Mouse (Mus musculus): Measurements from ENCODE around the gene Pard6a. TPM values are rescaled to one million over a fixed set of nuclear protein-coding genes. Genes with fewer than 3 reads are reported as not detected.

Pard6a gene
- total RNA-seq, 2 experiments from 2014 or later: 7.8 to 9.1 TPM

GRCm38 (mm10) chr8:105732186-105732585, 31.2 kb downstream of the Pard6a start:
- no peak for DNase-seq
- intact Hi-C loops (cut with DNase I): no loop called here

- intact Hi-C loops (cut with DNase I): no loop called here
- no peak for DNase-seq
Measured at GRCm38 (mm10) chr8:105739216-105739615, 38.3 kb downstream of the Pard6a start.

DNA sequence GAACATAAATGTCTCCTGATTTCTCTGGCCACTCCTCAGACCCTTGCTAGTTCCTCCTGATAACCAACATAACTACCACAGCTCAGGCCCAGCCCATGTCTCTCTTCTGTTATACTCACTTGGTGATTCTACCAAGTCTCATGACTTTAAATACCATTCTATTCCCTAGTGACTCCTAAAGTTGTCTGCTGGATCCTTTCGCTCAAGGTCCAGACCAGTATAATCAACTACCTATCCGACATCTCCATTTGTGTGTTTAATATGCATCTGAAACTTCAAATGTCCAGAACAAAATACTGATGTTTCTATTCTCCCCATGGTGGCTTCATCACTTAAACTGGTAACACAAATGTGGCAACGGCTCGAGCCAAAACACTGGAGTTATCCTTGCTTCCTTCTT, 42.4 kb downstream of the Pard6a start:
- intact Hi-C loops (cut with DNase I): no loop called here

DNA sequence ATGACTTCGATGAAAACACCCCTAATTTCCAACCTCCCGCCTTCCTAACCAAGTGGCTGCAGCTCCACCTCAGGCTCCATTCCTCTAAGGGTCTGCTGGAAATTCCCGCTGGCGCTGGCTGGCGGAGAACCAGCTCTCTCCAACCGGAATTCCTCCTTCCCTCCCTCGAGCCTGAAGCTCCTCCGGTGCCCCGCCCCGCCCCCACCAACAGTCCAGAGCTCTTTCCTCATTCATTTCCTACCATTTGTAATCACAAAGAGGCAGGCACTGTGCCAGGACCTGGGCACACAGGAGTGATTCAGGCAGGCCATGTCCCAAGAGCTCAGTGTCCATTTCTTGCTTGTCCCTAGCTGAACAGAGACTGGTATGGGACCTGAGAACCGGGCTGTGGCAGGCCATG, 49.7 kb downstream of the Pard6a start:
- intact Hi-C loops (cut with DNase I): no loop called here
- peak; percentile 59 to 77 for DNase-seq

More for the DNA sequence above, 42.4 kb downstream of the Pard6a start:
- no peak for DNase-seq

Other genes with a start within 250 kb of the Pard6a start
- 10 to 100 TPM; 47.7 to 50.1 TPM for gene Tppp3, start 229.6 kb upstream of the Pard6a start, total RNA-seq (2021)
- 10 to 100 TPM; 14.9 to 16.3 TPM for gene Zdhhc1, start 204.2 kb upstream of the Pard6a start, total RNA-seq (2021)
- 1 to 10 TPM in 1 of 2 experiments, under 1 TPM in 1; 0.53 to 1.0 TPM for gene Hsd11b2, start 182.4 kb upstream of the Pard6a start, total RNA-seq (2021)
- gene Atp6v0d1, start 135.1 kb upstream of the Pard6a start, total RNA-seq (2021): 10 to 100 TPM; 57.2 to 57.8 TPM
- 10 to 100 TPM; 46.0 to 49.0 TPM for gene Ripor1, start 95.9 kb upstream of the Pard6a start, total RNA-seq (2021)
- gene Ctcf, start 64.6 kb upstream of the Pard6a start, total RNA-seq (2021): 10 to 100 TPM; 43.8 to 44.6 TPM
- not detected for gene Agrp, start 63.8 kb upstream of the Pard6a start, total RNA-seq (2021)
- 1 to 10 TPM in 1 of 2 experiments, under 1 TPM in 1; 0.69 to 5.7 TPM for gene Carmil2, start 14.9 kb upstream of the Pard6a start, total RNA-seq (2021)
- 10 to 100 TPM; 13.8 to 16.9 TPM for gene Acd, start within 50 bp of the Pard6a start, total RNA-seq (2021)
- not detected for gene 4933405L10Rik, start 6.5 kb downstream of the Pard6a start, total RNA-seq (2021)
- gene Enkd1, start 7.1 kb downstream of the Pard6a start, total RNA-seq (2021): 1 to 10 TPM; 2.4 to 2.5 TPM
- gene Gfod2, start 57.5 kb downstream of the Pard6a start, total RNA-seq (2021): 1 to 10 TPM; 3.6 to 3.7 TPM
- 10 to 100 TPM; 23.1 to 24.7 TPM for gene Ranbp10, start 126.2 kb downstream of the Pard6a start, total RNA-seq (2021)
- gene Tsnaxip1, start 126.6 kb downstream of the Pard6a start, total RNA-seq (2021): under 1 TPM in 1 of 2 experiments, not detected in 1; 0.38 TPM
- gene Cenpt, start 152.1 kb downstream of the Pard6a start, total RNA-seq (2021): 1 to 10 TPM; 3.2 to 4.2 TPM
- gene Thap11, start 154.0 kb downstream of the Pard6a start, total RNA-seq (2021): 10 to 100 TPM; 27.5 to 29.1 TPM
- gene Nutf2, start 159.4 kb downstream of the Pard6a start, total RNA-seq (2021): 10 to 100 TPM; 27.2 to 34.3 TPM
- 10 to 100 TPM; 26.8 to 28.4 TPM for gene Edc4, start 179.7 kb downstream of the Pard6a start, total RNA-seq (2021)
- under 1 TPM in 1 of 2 experiments, not detected in 1; 0.54 TPM for gene Nrn1l, start 192.4 kb downstream of the Pard6a start, total RNA-seq (2021)
- 10 to 100 TPM; 16.9 to 17.6 TPM for gene Pskh1, start 199.3 kb downstream of the Pard6a start, total RNA-seq (2021)
- gene Ctrl, start 232.7 kb downstream of the Pard6a start, total RNA-seq (2021): under 1 TPM; 0.46 to 0.55 TPM
- 10 to 100 TPM; 57.6 to 66.5 TPM for gene Psmb10, start 237.3 kb downstream of the Pard6a start, total RNA-seq (2021)
- gene Lcat, start 242.2 kb downstream of the Pard6a start, total RNA-seq (2021): 1 to 10 TPM; 1.0 to 1.3 TPM

Data from heart, postnatal 14 days (tissue).